8 mouse cellular contexts compared by ENCODE assay signal in the genomic region with DNA sequence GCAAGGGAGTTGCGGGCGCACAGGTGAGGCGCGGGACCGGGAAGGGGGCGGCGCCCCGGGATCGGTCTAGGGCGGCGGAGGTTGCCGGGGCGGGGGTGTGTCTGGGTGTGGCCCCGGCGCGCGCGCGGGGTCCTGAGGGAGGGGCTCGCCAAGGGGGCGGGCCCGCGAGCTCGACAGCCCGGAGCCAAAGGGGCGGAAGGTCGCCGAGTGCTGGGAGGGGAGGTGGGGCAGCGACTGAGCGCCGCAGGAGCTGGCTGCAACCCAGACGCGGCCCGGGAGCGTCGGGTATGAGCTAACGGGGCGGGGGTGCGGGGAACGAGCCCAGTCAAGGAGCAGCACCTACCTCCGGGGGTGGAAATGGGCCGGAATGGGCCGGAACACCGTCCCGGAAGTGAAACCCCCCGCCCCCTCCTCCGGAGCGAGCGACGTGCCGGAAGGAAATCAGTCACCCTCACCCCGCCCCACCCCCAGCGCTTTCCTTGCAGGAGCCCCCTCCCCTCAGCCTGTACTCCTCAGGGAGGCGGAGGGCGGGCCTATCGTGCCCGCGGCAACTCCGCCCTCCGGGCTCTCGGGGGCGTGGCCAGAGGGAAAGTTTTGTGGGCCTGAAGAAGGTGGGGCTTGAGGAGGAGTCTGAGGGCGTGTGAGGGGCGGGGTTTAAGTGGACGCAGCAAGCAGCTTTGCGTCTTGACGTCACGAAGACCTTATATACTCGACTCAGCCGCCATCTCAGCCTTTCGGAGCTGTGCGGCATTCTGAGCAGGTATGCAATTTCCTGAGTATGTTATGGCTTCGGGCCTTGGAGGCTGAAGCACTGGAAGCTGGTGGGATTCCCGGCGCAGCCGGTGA. TPM values are rescaled to one million over a fixed set of nuclear protein-coding genes. Genes with fewer than 3 reads are reported as not detected.
DNase-seq lines count a peak whose midpoint lies in the region; ATAC-seq and TF ChIP-seq lines count a peak whose summit lies in the region.

Gene Zbtb37, minus strand, starts transcription at position 415 of the 846 bp plus-strand sequence.

- H3K27me3 ChIP-seq in E14TG2a.4 (ENCODE audit: insufficient read depth, low read length), result no peaks in the 10 kb centered on the region
- no peaks in the 10 kb centered on the region for H3K27me3 ChIP-seq in forebrain, embryonic 12.5 days
- no peaks in the 10 kb centered on the region for H3K27me3 ChIP-seq in liver, postnatal 0 days (ENCODE audit: insufficient read depth, low read length)
- H3K27me3 ChIP-seq in neural tube, embryonic 14.5 days (ENCODE audit: control insufficient read depth, insufficient read depth, low read length), result no peaks in the 10 kb centered on the region

- intact Hi-C loops in heart, postnatal 10 days (cut with DNase I), result loop anchor here (5.0 kb wide), 2 partner anchors 38 to 127 kb away; partner anchors contain the start of genes Cenpl, Dars2 and Rc3h1

- peaks cover 23% of the 10 kb centered on the region for H3K4me1 ChIP-seq in E14TG2a.4 (replicated peaks; ENCODE audit: low read depth, low read length)
- H3K4me1 ChIP-seq in forebrain, embryonic 12.5 days, result peaks cover 35% of the 10 kb centered on the region
- H3K4me1 ChIP-seq in liver, postnatal 0 days (ENCODE audit: insufficient read depth), result peaks cover 18% of the 10 kb centered on the region
- peaks cover 25% of the 10 kb centered on the region for H3K4me1 ChIP-seq in neural tube, embryonic 14.5 days (ENCODE audit: control insufficient read depth, insufficient read depth, low read length)

- under 1% methylated on average over 68 of the region's 76 CpGs for WGBS in forebrain, embryonic 12.5 days
- under 1% methylated on average over 75 of the region's 76 CpGs for WGBS in large intestine, adult 2 months
- 1% methylated on average over 54 of the region's 76 CpGs for WGBS in liver, postnatal 0 days (ENCODE audit: insufficient replicate concordance)
- WGBS in neural tube, embryonic 14.5 days, result under 1% methylated on average over 56 of the region's 76 CpGs

- no peak for TF ChIP-seq CTCF in E14TG2a.4 (conservative IDR thresholded peaks at IDR 0.05; ENCODE audit: low read length)
- no peak for TF ChIP-seq CTCF in liver, postnatal 0 days (IDR thresholded peaks at IDR 0.05; ENCODE audit: low read depth)

- ATAC-seq in forebrain, embryonic 12.5 days (ENCODE audit: low FRiP score), result peak; percentile 95
- peak; percentile 86 for ATAC-seq in liver, postnatal 0 days
- peak; percentile 93 for ATAC-seq in neural tube, embryonic 14.5 days (ENCODE audit: low read depth)

- no peaks in the 10 kb centered on the region for H3K9me3 ChIP-seq in E14TG2a.4 (ENCODE audit: low read length)
- H3K9me3 ChIP-seq in forebrain, embryonic 12.5 days, result no peaks in the 10 kb centered on the region
- no peaks in the 10 kb centered on the region for H3K9me3 ChIP-seq in liver, postnatal 0 days (ENCODE audit: low read length)
- H3K9me3 ChIP-seq in neural tube, embryonic 14.5 days (ENCODE audit: control insufficient read depth, low read length), result no peaks in the 10 kb centered on the region

- peak within 1 kb of the TSS; percentile 86 for H3K4me3 ChIP-seq in E14TG2a.4 (replicated peaks; ENCODE audit: low read length)
- peak within 1 kb of the TSS; percentile 74 for H3K4me3 ChIP-seq in forebrain, embryonic 12.5 days (replicated peaks)
- H3K4me3 ChIP-seq in liver, postnatal 0 days (ENCODE audit: low read depth, low read length), result peak within 1 kb of the TSS; percentile 81
- peak within 1 kb of the TSS; percentile 82 for H3K4me3 ChIP-seq in neural tube, embryonic 14.5 days (ENCODE audit: low read depth, low read length)

- H3K4me2 ChIP-seq in forebrain, embryonic 12.5 days, result peak within 1 kb of the TSS; percentile 72
- H3K4me2 ChIP-seq in liver, postnatal 0 days (ENCODE audit: low read depth, low read length), result peak within 1 kb of the TSS; percentile 92
- peak within 1 kb of the TSS; percentile 89 for H3K4me2 ChIP-seq in neural tube, embryonic 14.5 days (ENCODE audit: low read depth, low read length)

- TF ChIP-seq EP300 in liver, postnatal 0 days (IDR thresholded peaks at IDR 0.05; ENCODE audit: low read depth), result no peak; the same call in 1 of the 2 replicates

- H3K36me3 ChIP-seq in E14TG2a.4 (ENCODE audit: insufficient read depth, low read length), result peaks cover 63% of the 10 kb centered on the region
- H3K36me3 ChIP-seq in forebrain, embryonic 12.5 days (replicated peaks), result peaks cover 50% of the 10 kb centered on the region
- H3K36me3 ChIP-seq in liver, postnatal 0 days (replicated peaks; ENCODE audit: insufficient read depth, low read length), result peaks cover 36% of the 10 kb centered on the region
- H3K36me3 ChIP-seq in neural tube, embryonic 14.5 days (ENCODE audit: control insufficient read depth, insufficient read depth, low read length), result peaks cover 53% of the 10 kb centered on the region

- peak within 1 kb of the TSS; percentile 90 for H3K9ac ChIP-seq in forebrain, embryonic 12.5 days
- H3K9ac ChIP-seq in liver, postnatal 0 days (replicated peaks), result peak within 1 kb of the TSS; percentile 82
- peak within 1 kb of the TSS; percentile 96 for H3K9ac ChIP-seq in neural tube, embryonic 14.5 days (replicated peaks; ENCODE audit: low read depth, low read length)

- peak; percentile 99 for DNase-seq in c-Kit-positive CD71-positive TER-119-positive erythroid progenitor cells, embryonic 14.5 days (ENCODE audit: low spot score)
- DNase-seq in heart, postnatal 10 days, result peak; percentile 99
- peak; percentile 94 for DNase-seq in large intestine, adult 2 months (ENCODE audit: low read depth, low spot score)
- DNase-seq in liver, postnatal 0 days, result peak; percentile 99
- DNase-seq in testis, postnatal 10 days (ENCODE audit: low spot score), result peak; percentile 99

- H3K27ac ChIP-seq in forebrain, embryonic 12.5 days, result peak within 1 kb of the TSS; percentile 88
- peak within 1 kb of the TSS; percentile 95 for H3K27ac ChIP-seq in liver, postnatal 0 days (ENCODE audit: low read depth)
- H3K27ac ChIP-seq in neural tube, embryonic 14.5 days (ENCODE audit: low read depth, low read length), result peak within 1 kb of the TSS; percentile 90

RNA-seq across cellular contexts. Expression of gene Zbtb37, which starts in this region (rescaled TPM):
- polyA plus RNA-seq in forebrain, embryonic 12.5 days (2016; fragmentation: Nextera tagmentation; extraction: Ambion mirVana), result 9.9 TPM in 2 replicates
- 10 to 100 TPM; 14.5 to 17.7 TPM for total RNA-seq in heart, postnatal 10 days (2021)
- polyA plus RNA-seq in large intestine, adult 2 months (2012; rRNA removed), result 0.52 and 0.78 TPM in 2 replicates
- 2.0 and 2.3 TPM in 2 replicates for polyA plus RNA-seq in liver, postnatal 0 days (2015; fragmentation: Nextera tagmentation; extraction: Ambion mirVana)
- 12.3 and 19.1 TPM in 2 replicates for polyA plus RNA-seq in neural tube, embryonic 14.5 days (2014; fragmentation: Nextera tagmentation; extraction: Ambion mirVana)

Comparison
In these comparisons a context has a peak if more than half of its experiments do, and no peak if none do; other contexts are left out.
1. Peak in every context shown above with its lines: DNase-seq, ATAC-seq, H3K4me3 ChIP-seq and H3K27ac ChIP-seq.
2. Peak in DNase-seq in large intestine, adult 2 months; RNA of the gene not detected or under 1 TPM.